Mouse (Mus musculus) MEL (cell line): ENCODE results near the gene Rufy4. TPM values are rescaled to one million over a fixed set of nuclear protein-coding genes. Genes with fewer than 3 reads are reported as not detected.

Experiments
- DNase-seq: peaks from one replicate; pipeline ENCODE4 v3.0.0; 2011; ENCODE audit warnings: low read depth, low spot score
- H3K27ac ChIP-seq: 2 replicates; pipeline ENCODE4 v1.5.1; 2012; ENCODE audit warnings: low read depth, mild to moderate bottlenecking, control low read depth, low read length, moderate library complexity; ENCODE audit not compliant: control insufficient read depth
- H3K27me3 ChIP-seq, 2 experiments: fragments of 150-350 bp in 1 of 2; sonication (generic) in 1 of 2; 2 replicates each; pipeline ENCODE4 v1.6.1; 2012; ENCODE audit warnings: low read length in 2 of 2, mild to moderate bottlenecking in 2 of 2, improper control_type of control experiment in 1 of 2, moderate library complexity in 1 of 2; ENCODE audit not compliant: insufficient read depth in 2 of 2, control insufficient read depth in 1 of 2
- H3K36me3 ChIP-seq, 2 experiments: 2 replicates each; pipeline ENCODE4 v1.6.1; 2012 to 2014; ENCODE audit warnings: low read length in 2 of 2, improper control_type of control experiment in 1 of 2, inconsistent platforms in 1 of 2, mild to moderate bottlenecking in 1 of 2; ENCODE audit not compliant: insufficient read depth in 2 of 2, control insufficient read depth in 1 of 2
- H3K4me1 ChIP-seq, 2 experiments: fragments of 150-350 bp in 1 of 2; sonication (generic) in 1 of 2; 2 replicates each; pipeline ENCODE4 v1.6.1; 2012; ENCODE audit warnings: low read length in 2 of 2, improper control_type of control experiment in 1 of 2, mild to moderate bottlenecking in 1 of 2; ENCODE audit not compliant: insufficient read depth in 2 of 2, control insufficient read depth in 1 of 2
- H3K4me3 ChIP-seq, 2 experiments: fragments of 150-350 bp in 1 of 2; sonication (generic) in 1 of 2; 2 replicates each; pipeline ENCODE4 v1.5.1; 2012; ENCODE audit warnings: low read depth in 2 of 2, low read length in 2 of 2, mild to moderate bottlenecking in 2 of 2, moderate library complexity in 2 of 2, control low read depth in 1 of 2, improper control_type of control experiment in 1 of 2; ENCODE audit not compliant: control insufficient read depth in 1 of 2, insufficient read depth in 1 of 2
- H3K79me2 ChIP-seq: 2 replicates; pipeline ENCODE4 v1.6.1; 2012; ENCODE audit warnings: mild to moderate bottlenecking, low read length, moderate library complexity; ENCODE audit not compliant: control insufficient read depth, poor library complexity, insufficient read depth
- H3K9ac ChIP-seq: 2 replicates; pipeline ENCODE4 v1.6.1; 2012; ENCODE audit warnings: low read depth, mild to moderate bottlenecking, control low read depth, low read length, moderate library complexity; ENCODE audit not compliant: control insufficient read depth, poor library complexity, severe bottlenecking
- H3K9me3 ChIP-seq: fragments of 150-350 bp; sonication (generic); replicated peaks from 2 replicates; pipeline ENCODE4 v1.6.1; 2012; ENCODE audit warnings: mild to moderate bottlenecking, low read length, improper control_type of control experiment, moderate library complexity; ENCODE audit not compliant: insufficient read depth
- CHD1 ChIP-seq: IDR thresholded peaks from 2 replicates; pipeline ENCODE4 v1.6.1; 2012; ENCODE audit warnings: low read depth, mild to moderate bottlenecking, inconsistent platforms, low read length, improper control_type of control experiment
- CHD2 ChIP-seq: IDR thresholded peaks from 2 replicates; pipeline ENCODE4 v1.6.1; 2011; ENCODE audit warnings: low read length, improper control_type of control experiment
- CTCF ChIP-seq, 3 experiments: IDR thresholded peaks in 2 of 3; conservative IDR thresholded peaks in 1 of 3; 2 replicates each; pipeline ENCODE4 v1.5.1; 2011 to 2012; ENCODE audit warnings: low read length in 3 of 3, low read depth in 2 of 3, mild to moderate bottlenecking in 2 of 3, improper control_type of control experiment in 1 of 3, inconsistent platforms in 1 of 3, mixed read lengths in 1 of 3, moderate library complexity in 1 of 3; ENCODE audit not compliant: control insufficient read depth in 1 of 3, insufficient read depth in 1 of 3, poor library complexity in 1 of 3, severe bottlenecking in 1 of 3
- ELF1 ChIP-seq: IDR thresholded peaks from 2 replicates; pipeline ENCODE4 v1.6.1; 2014; ENCODE audit warnings: low read depth, mild to moderate bottlenecking, inconsistent platforms, low read length, improper control_type of control experiment, moderate library complexity
- EP300 ChIP-seq, 2 experiments: IDR thresholded peaks; 2 replicates each; pipeline ENCODE4 v1.6.1; 2011; ENCODE audit warnings: improper control_type of control experiment in 2 of 2, low read length in 2 of 2, low read depth in 1 of 2, mild to moderate bottlenecking in 1 of 2
- ETS1 ChIP-seq: IDR thresholded peaks from 2 replicates; pipeline ENCODE4 v1.6.1; 2012; ENCODE audit warnings: low read depth, mild to moderate bottlenecking, inconsistent platforms, low read length, improper control_type of control experiment, moderate library complexity
- GATA1 ChIP-seq: IDR thresholded peaks from 2 replicates; pipeline ENCODE4 v1.6.1; 2011; ENCODE audit warnings: low read depth, low read length, improper control_type of control experiment
- HCFC1 ChIP-seq: IDR thresholded peaks from 2 replicates; pipeline ENCODE4 v1.6.1; 2012; ENCODE audit warnings: low read depth, mild to moderate bottlenecking, inconsistent platforms, low read length, improper control_type of control experiment, moderate library complexity
- MAFK ChIP-seq: IDR thresholded peaks from 2 replicates; pipeline ENCODE4 v1.6.1; 2011; ENCODE audit warnings: low read depth, mild to moderate bottlenecking, low read length, improper control_type of control experiment, borderline replicate concordance
- MAZ ChIP-seq: IDR thresholded peaks from 2 replicates; pipeline ENCODE4 v1.6.1; 2012; ENCODE audit warnings: low read depth, mild to moderate bottlenecking, inconsistent platforms, low read length, improper control_type of control experiment
- MEF2A ChIP-seq: IDR thresholded peaks from 2 replicates; pipeline ENCODE4 v1.6.1; 2014; ENCODE audit warnings: low read depth, mild to moderate bottlenecking, inconsistent platforms, low read length, improper control_type of control experiment; ENCODE audit not compliant: poor library complexity, insufficient replicate concordance, severe bottlenecking; ENCODE audit errors: extremely low read depth
- MXI1 ChIP-seq: IDR thresholded peaks from 2 replicates; pipeline ENCODE4 v1.6.1; 2011; ENCODE audit warnings: mild to moderate bottlenecking, low read depth, low read length, improper control_type of control experiment
- MYC ChIP-seq: IDR thresholded peaks from 2 replicates; pipeline ENCODE4 v1.6.1; 2011; ENCODE audit warnings: low read depth, mild to moderate bottlenecking, low read length, improper control_type of control experiment, moderate library complexity
- NELFE ChIP-seq: IDR thresholded peaks from 2 replicates; pipeline ENCODE4 v1.6.1; 2011; ENCODE audit warnings: low read depth, low read length, improper control_type of control experiment
- NRF1 ChIP-seq: IDR thresholded peaks from 2 replicates; pipeline ENCODE4 v1.6.1; 2014; ENCODE audit warnings: low read depth, mild to moderate bottlenecking, inconsistent platforms, low read length, improper control_type of control experiment, moderate library complexity; ENCODE audit not compliant: poor library complexity, insufficient read depth, severe bottlenecking
- POLR2A ChIP-seq, 2 experiments: IDR thresholded peaks; 2 replicates each; pipeline ENCODE4 v1.6.1; 2011 to 2012; ENCODE audit warnings: low read length in 2 of 2, mild to moderate bottlenecking in 2 of 2, control low read depth in 1 of 2, improper control_type of control experiment in 1 of 2, low read depth in 1 of 2, moderate library complexity in 1 of 2; ENCODE audit not compliant: control insufficient read depth in 1 of 2, insufficient read depth in 1 of 2, poor library complexity in 1 of 2
- POLR2AphosphoS5 ChIP-seq: IDR thresholded peaks from 2 replicates; pipeline ENCODE4 v1.6.1; 2012; ENCODE audit warnings: low read depth, borderline replicate concordance, mild to moderate bottlenecking, inconsistent platforms, low read length, moderate library complexity, mixed read lengths
- RAD21 ChIP-seq: IDR thresholded peaks from 2 replicates; pipeline ENCODE4 v1.6.1; 2011; ENCODE audit warnings: mild to moderate bottlenecking, low read depth, low read length, improper control_type of control experiment
- TBP ChIP-seq: IDR thresholded peaks from 2 replicates; pipeline ENCODE4 v1.8.0; 2011; ENCODE audit warnings: low read depth, low read length, improper control_type of control experiment
- ZKSCAN1 ChIP-seq: IDR thresholded peaks from 2 replicates; pipeline ENCODE4 v1.6.1; 2012; ENCODE audit warnings: low read depth, mild to moderate bottlenecking, inconsistent platforms, low read length, improper control_type of control experiment, moderate library complexity
- ZMIZ1 ChIP-seq: IDR thresholded peaks from 2 replicates; pipeline ENCODE4 v1.6.1; 2012; ENCODE audit warnings: low read depth, mild to moderate bottlenecking, inconsistent platforms, low read length, improper control_type of control experiment, moderate library complexity
- polyA plus RNA-seq, 2 experiments: library from polyadenylated mRNA; stranded (reverse) in 1 of 2; unstranded in 1 of 2; fragments of >175 nt in 1 of 2; fragments of >200 nt in 1 of 2; gene quantifications; 2 replicates each; pipeline versions ENCODE4 v1.2.1 to v1.2.4; 2012; ENCODE audit warnings: low replicate concordance in 2 of 2, low read depth in 1 of 2; ENCODE audit not compliant: insufficient read length in 2 of 2, insufficient read depth in 1 of 2, missing spikeins in 1 of 2
- total RNA-seq: library from RNA; depleted of rRNA; stranded (reverse); fragments of 300-350 nt; gene quantifications from 2 replicates; pipeline ENCODE4 v1.2.3, GENCODE M21; 2012

Rufy4 gene
- total and polyA plus RNA-seq, 3 experiments, result 0.04 to 0.10 TPM; not detected in 1

DNA sequence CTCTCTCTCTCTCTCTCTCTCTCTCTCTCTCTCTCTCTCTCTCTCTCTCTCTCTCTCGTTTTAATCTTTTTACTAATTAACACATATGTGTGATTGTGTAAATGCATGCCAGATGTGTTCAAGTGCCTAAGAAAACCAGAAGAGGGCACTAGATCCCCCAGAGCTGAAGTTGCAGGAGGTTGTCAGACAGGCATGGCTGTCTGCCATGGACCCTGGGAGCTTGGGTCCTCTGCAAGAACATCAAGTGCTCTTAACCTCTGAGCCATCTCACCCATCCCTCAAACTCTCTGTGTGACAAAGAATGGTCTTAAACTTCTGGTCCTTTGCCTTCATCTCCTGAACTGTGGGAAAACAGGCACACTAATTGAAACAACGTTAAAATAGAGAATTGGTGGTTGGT lies 57.7 kb downstream of the Rufy4 start:
- H3K9me3 ChIP-seq, result no peaks in the 10 kb centered on the region
- no peak overlapping the region for H3K9ac ChIP-seq
- no peaks in the 10 kb centered on the region for H3K4me1 ChIP-seq
- H3K79me2 ChIP-seq, result no peaks in the 10 kb centered on the region
- H3K27ac ChIP-seq, result no peak overlapping the region
- peaks cover 0 to 3% of the 10 kb centered on the region in 2 experiments; a peak in 1 of 4 replicates for H3K36me3 ChIP-seq
- TF ChIP-seq ELF1 (no peak), CTCF (IDR thresholded peaks at IDR 0.05 in 2 of 3, conservative IDR thresholded peaks at IDR 0.05 in 1 of 3; ENCODE audit: control insufficient read depth in 1 of 3, insufficient read depth in 1 of 3, low read depth in 2 of 3, low read length in 3 of 3, poor library complexity in 1 of 3, severe bottlenecking in 1 of 3) (peak; percentile 21 to 45 (median 36); a peak in 5 of 6 replicates), ZMIZ1 (no peak), CHD1 (no peak)
- TF ChIP-seq, all 39 proteins: peak for 1
- peak; percentile 48 for DNase-seq
- Histone ChIP-seq H3K27me3 (no peaks in the 10 kb centered on the region), H3K4me3 (no peak overlapping the region)

DNA sequence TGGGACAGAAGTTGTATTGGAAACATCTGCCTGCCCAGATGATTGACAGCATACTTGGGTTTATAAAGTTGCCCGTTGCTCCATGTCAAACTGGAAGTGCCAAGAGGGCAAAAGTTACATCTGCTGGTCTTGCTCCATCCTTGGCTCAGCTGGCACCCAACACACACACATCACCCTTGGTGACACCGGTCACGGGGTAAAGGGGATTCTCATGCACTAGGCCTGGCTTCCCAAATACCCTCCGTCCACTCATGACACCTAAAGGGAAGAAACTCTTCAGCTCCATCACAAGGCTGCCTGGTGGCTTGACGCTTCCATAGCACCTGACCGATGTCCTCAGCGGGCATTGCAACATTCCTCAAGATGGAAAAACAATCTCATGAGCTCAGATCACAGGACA lies 65.1 kb downstream of the Rufy4 start:
- DNase-seq, result no peak
- Histone ChIP-seq H3K27me3 (no peaks in the 10 kb centered on the region), H3K4me1 (no peaks in the 10 kb centered on the region), H3K4me3 (no peak overlapping the region), H3K9me3 (no peaks in the 10 kb centered on the region), H3K79me2 (no peaks in the 10 kb centered on the region), H3K27ac (no peak overlapping the region), H3K36me3 (no peaks in the 10 kb centered on the region), H3K9ac (no peak overlapping the region)
- TF ChIP-seq CTCF (IDR thresholded peaks at IDR 0.05 in 2 of 3, conservative IDR thresholded peaks at IDR 0.05 in 1 of 3; ENCODE audit: control insufficient read depth in 1 of 3, insufficient read depth in 1 of 3, low read depth in 2 of 3, low read length in 3 of 3, poor library complexity in 1 of 3, severe bottlenecking in 1 of 3) (no peak), POLR2AphosphoS5 (no peak), TBP (no peak), ZKSCAN1 (no peak)

DNA sequence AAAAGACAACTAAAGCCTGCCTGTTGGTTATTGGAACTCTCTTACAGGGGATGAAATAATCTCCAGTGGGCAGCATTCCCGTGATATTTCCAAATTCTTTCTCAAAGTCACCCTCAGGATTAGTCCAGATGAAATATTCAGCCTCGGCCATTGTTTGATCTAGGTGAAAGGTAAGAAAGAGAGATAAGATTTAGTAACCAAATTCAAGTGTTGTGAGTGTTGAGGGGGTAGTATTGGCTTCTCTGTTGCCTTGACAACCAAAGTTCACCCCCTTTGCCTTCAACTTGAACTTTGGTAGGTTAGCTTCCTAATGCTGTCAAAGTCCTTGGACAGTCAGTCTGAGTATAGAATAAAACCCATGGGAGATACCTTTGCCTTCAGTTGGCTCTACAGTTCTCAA lies 67.4 kb downstream of the Rufy4 start:
- no peak overlapping the region for H3K9ac ChIP-seq
- DNase-seq, result no peak
- H3K4me3 ChIP-seq, result no peak overlapping the region
- peaks cover 0 to under 1% of the 10 kb centered on the region in 2 experiments; a peak in 1 of 4 replicates for H3K27me3 ChIP-seq
- H3K4me1 ChIP-seq, result no peaks in the 10 kb centered on the region
- no peaks in the 10 kb centered on the region for H3K36me3 ChIP-seq
- no peaks in the 10 kb centered on the region for H3K79me2 ChIP-seq
- no peak for TF ChIP-seq HCFC1
- TF ChIP-seq ZMIZ1, result no peak
- no peak for TF ChIP-seq NRF1
- no peak for TF ChIP-seq NELFE
- TF ChIP-seq EP300 (IDR thresholded peaks at IDR 0.05; ENCODE audit: low read depth in 1 of 2, low read length in 2 of 2), result no peak
- TF ChIP-seq POLR2A (IDR thresholded peaks at IDR 0.05; ENCODE audit: control insufficient read depth in 1 of 2, insufficient read depth in 1 of 2, low read depth in 1 of 2, low read length in 2 of 2, poor library complexity in 1 of 2), result no peak
- TF ChIP-seq MAFK, result no peak
- no peak for TF ChIP-seq CHD1
- no peak for TF ChIP-seq MEF2A
- TF ChIP-seq CTCF (IDR thresholded peaks at IDR 0.05 in 2 of 3, conservative IDR thresholded peaks at IDR 0.05 in 1 of 3; ENCODE audit: control insufficient read depth in 1 of 3, insufficient read depth in 1 of 3, low read depth in 2 of 3, low read length in 3 of 3, poor library complexity in 1 of 3, severe bottlenecking in 1 of 3), result no peak
- TF ChIP-seq TBP, result no peak
- TF ChIP-seq MYC, result no peak
- no peak for TF ChIP-seq MXI1
- no peak for TF ChIP-seq CHD2
- TF ChIP-seq ETS1, result no peak
- no peak for TF ChIP-seq RAD21
- TF ChIP-seq MAZ, result no peak
- TF ChIP-seq GATA1, result no peak
- TF ChIP-seq, all 39 proteins: peak for 0
- no peaks in the 10 kb centered on the region for H3K9me3 ChIP-seq
- no peak overlapping the region for H3K27ac ChIP-seq
